Mouse (Mus musculus) mouse embryonic stem cell (cell line): ENCODE results near the gene Rbms3.

Experiments used
- in situ Hi-C, 2 experiments: fragments of 300-500 bp; cut with MboI; formaldehyde crosslinking; loops; 1 replicate in 1 of 2; 3 replicates in 1 of 2; pipeline ENCODE4 v1.14.3; 2019 to 2020; ENCODE audit warnings: low sequenced_read_pairs in 2 of 2, low pct_unique_long_range_greater_than_20kb in 1 of 2, mixed read lengths in 1 of 2; ENCODE audit not compliant: unreplicated experiment in 1 of 2

Rbms3 gene

DNA sequence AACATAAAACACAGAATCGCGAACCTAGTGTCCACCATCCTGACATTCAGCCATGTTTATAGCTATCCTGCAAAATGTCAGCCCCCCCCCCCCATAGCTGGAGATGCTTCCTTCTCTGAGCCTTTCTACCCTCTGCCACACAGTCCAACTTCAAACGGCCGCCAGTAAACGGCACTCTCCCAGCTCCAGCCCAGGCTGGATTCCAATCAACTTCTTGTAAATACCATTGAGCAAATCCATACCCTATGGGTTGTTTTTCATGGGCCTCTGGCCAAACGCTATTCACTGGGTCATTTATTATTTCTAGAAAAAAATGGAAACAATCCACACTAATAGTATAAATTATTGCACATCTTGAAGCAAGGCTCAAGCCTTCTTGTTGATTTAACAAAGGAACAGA, 468.6 kb downstream of the Rbms3 start:
- in situ Hi-C loops: no loop called here

DNA sequence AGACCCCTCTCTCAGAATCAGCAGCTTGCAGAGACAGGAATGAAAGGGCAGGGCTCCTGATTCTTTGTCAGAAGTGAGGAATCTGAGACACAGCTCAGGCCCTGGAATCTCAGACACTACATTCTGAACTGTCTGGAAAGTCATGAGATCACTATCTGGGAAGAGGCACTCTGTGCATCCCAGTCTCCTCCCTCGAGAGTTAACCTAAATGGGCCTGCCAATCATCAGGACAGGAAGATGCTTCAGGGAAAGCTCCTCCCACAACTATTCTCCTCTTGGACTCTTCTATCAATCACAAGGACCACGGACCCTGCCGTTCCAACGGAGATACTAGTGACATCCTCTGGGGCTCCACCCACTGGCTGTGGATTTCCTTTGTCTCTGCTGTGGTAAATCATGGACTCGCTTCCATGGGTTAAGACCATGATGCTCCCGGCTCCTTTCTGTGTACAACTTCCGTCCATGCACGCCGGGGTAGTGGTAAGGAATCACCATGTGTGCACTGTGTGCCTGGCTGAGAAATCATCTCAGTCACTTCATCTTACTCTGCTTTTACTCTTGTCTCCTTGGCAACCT, 473.3 kb downstream of the Rbms3 start:
- in situ Hi-C loops: no loop called here

DNA sequence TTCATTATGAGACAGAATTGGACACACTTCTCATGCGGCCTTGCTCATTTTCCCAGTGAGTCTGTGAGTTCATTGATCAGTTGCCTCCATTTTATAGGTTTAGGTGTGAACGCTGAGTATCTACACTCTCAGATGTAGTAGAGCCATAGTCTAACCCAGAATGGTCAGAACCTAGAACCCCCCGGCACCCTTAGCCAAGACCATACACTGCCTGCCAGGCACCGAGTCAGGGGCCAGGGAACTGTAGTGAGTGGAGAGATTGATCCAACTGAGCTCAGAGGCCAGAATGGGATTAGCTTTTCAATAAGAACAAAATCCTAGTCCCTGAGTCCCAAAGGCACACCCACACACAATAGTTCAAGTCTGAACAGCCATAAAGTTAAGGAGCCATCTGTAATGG, 475.1 kb downstream of the Rbms3 start:
- in situ Hi-C loops: no loop called here

- in situ Hi-C loops: no loop called here
Measured at GRCm38 (mm10) chr9:117153686-117154274, 475.9 kb downstream of the Rbms3 start.

- in situ Hi-C loops: no loop called here
Measured at GRCm38 (mm10) chr9:117151951-117152350, 477.8 kb downstream of the Rbms3 start.

DNA sequence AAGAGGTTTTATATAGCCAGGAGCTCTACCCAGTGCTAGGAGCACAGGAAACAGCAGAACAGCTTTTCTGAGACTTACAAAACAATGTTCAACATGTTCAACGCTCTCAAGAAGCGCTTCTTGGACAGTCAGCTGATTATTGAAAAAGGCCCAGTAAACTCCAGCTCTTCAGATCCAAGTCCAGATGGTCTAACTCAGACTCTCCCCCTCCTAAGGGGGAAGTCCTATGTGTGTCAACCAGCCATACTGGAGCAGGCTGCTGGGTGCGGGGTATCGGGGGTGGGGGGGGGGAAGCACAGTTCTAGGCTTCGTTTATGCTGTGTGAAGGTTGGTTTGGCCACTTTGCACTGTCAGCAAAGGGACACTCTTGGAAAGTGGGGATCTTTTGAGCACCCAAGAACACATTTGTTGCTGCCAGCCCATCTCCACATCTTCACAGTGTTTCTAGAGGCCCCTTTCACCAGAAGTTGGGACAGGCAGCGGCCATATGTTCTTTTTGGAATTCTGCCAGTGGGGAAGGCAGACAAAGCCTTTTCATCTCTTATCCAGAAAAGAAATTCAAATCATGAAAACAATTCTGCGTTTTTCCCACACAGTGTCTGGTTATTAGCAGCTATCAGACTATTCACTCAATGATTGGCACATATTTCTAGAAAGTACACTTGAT, 485.5 kb downstream of the Rbms3 start:
- in situ Hi-C loops: no loop called here

DNA sequence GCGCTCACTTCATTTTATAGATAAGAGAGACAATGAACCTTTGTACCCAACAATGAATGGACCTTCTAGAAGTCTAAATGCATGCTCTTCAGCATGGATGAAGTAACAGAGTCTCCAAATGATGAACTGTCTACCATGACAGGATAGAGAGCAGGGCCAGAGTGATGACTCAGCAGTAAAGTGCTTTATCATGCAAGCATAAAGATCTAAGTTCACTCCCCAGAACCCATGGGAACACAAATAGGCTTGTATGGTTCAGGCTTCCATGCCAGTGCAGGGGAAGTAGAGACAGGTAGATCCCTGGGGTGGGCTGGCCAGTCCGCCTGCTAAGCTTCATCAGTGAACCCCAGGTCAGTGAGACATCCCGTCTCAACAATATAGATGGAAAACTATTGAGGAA, 489.7 kb downstream of the Rbms3 start:
- in situ Hi-C loops: no loop called here

DNA sequence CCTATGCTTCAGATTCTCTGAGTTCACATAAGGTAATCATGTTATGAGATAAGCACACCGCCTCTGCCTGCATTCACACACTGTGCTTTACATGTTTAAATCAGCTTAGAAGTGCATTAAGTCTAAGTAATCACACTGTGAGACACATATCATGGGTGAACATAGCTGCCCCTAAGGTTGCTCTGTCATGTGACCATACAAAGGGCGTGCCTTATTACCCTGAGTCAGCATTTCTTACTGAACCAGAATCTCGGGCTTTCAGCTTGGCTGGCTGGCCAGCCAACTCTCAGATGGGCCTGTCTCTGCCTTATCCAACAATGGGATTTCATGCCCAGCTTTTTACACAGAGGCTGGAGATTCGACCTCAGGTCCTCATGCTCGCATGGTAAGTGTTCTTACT, 493.3 kb downstream of the Rbms3 start:
- in situ Hi-C loops: no loop called here

GRCm38 (mm10) chr9:117134043-117134442, 495.7 kb downstream of the Rbms3 start:
- in situ Hi-C loops: no loop called here

- in situ Hi-C loops: no loop called here
Measured at GRCm38 (mm10) chr9:117126816-117127215, 502.9 kb downstream of the Rbms3 start.

GRCm38 (mm10) chr9:117125844-117126243, 503.9 kb downstream of the Rbms3 start:
- in situ Hi-C loops: no loop called here

DNA sequence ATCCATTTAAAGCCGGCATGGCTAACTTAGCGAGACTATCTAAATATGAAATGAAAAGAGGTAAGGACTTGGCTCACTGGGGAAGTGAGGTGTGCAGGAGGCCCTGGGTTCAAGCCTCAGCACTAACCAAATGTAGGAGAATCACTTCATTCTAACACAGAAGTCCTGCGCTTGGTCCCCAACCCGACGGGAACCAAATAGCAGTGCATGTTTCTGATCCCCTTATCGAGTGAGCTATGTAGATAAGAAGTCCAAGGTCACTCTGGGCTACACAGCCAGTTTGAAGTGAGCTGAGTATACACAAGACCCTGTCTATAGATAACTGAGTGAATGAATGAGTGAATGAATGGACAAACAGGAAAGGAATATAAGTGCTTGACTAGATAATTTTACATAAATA, 508.1 kb downstream of the Rbms3 start:
- in situ Hi-C loops: no loop called here

GRCm38 (mm10) chr9:117117181-117117729, 512.5 kb downstream of the Rbms3 start:
- in situ Hi-C loops: no loop called here

- in situ Hi-C loops: no loop called here
Measured at GRCm38 (mm10) chr9:117115609-117116008, 514.1 kb downstream of the Rbms3 start.

DNA sequence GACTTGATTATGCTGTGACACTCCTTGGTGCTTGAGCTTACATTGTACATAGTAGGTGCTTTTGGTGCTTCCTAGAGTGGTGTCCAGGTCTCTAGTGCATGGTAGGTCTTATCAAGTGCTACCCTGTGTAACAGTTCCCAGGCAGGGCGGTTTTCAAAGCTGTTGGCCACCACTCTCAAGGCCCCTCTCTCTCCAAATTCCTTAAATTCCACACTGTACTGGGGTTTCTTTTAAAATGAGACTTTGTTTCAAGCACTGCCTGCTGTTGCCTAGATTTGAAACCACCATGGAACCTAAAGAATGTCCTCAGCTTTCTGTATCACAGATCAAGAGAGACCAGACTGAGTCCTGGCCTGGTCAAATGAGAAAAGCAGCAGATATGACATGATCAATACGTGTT, 516.1 kb downstream of the Rbms3 start:
- in situ Hi-C loops: no loop called here

DNA sequence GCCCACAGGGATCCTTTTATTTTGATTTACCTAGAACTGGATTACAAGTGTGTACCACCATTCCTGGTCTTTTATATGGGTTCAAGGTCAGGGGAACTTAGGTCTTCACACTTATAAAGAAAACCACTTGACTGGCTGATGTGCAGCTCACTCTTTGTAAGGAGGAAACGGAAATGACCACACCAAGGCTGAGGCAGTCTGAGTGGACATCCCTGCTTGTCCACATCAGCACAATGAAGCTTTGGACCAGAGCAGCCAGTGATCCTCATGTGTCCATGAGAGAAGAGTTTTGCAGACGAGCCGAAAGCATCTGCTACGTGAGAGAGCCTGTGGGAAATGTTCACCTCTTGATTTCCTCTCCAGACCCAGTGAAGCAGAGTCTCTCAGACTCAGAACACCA, 521.8 kb downstream of the Rbms3 start:
- in situ Hi-C loops: no loop called here

DNA sequence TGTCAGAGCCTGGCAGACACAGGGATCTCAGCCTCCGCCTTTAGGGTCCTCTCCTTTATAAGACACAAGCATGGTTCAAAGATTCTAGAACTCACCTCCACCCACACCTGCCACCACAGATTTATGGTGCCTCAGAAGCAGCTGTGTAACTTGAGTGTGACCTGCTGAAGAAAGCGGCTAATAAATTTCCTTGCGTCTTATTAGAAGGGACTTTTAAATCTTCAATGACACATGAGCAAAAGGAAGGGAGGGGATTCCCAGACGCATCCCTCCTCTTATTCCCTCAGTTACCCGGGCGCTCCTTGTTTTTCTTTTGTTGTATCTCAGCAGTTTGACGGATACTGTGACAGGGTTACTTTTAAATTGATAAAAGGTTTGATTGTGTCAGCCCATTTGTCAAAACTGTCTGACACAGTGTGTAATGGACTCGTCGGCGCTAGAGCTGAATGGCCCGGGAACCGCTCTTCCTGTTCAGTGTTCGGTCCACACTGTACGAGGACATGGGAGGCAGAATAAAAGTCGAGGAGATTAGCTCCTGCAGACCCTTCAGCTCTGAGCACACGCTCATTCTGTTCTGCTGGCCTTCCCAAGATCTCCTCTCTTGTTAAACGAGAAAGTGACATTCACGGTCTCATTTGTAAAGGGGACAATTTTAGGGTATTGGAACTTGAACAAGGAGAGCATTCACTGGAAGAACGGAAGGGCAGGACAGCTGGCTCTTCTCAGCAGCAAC, 527.3 kb downstream of the Rbms3 start:
- in situ Hi-C loops: no loop called here

DNA sequence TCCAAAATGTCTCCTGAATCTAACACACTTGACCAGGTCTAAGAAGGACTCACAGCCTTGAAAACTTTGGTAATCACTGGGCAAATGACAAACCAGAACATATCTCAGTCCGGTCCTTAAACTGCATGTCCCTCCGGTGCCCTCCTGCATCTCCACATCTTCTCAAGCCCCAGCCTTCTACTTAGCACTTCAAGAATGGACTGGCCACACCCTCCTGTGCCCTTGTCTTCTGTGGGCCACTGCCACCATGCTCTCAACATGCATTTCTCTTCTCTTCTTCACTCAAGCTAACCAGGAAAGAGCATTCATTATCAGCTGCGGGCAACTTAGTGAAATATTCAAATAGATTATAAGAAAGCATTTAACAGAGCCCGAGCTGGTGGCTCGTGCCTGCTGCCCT, 529.5 kb downstream of the Rbms3 start:
- in situ Hi-C loops: no loop called here

DNA sequence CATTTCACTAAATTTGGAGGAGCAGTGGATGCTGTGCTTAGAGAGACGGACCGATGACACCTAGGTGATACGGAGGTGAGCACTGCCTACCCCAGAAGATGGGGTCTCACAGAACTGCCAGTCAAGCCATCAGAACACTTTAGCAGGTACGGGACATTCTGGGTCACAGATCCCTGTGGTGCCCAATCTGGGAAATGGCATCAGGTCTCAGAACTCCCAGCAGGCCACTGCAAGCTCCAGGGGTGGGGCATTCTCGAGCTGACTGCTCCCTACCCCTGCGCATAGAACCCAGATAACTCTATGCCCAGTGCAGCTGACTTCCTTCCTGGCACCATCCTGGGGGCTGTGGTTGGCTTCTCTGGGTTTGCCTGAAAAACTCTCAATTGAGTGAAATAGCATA, 536.2 kb downstream of the Rbms3 start:
- in situ Hi-C loops: no loop called here
